In the genomic region with DNA sequence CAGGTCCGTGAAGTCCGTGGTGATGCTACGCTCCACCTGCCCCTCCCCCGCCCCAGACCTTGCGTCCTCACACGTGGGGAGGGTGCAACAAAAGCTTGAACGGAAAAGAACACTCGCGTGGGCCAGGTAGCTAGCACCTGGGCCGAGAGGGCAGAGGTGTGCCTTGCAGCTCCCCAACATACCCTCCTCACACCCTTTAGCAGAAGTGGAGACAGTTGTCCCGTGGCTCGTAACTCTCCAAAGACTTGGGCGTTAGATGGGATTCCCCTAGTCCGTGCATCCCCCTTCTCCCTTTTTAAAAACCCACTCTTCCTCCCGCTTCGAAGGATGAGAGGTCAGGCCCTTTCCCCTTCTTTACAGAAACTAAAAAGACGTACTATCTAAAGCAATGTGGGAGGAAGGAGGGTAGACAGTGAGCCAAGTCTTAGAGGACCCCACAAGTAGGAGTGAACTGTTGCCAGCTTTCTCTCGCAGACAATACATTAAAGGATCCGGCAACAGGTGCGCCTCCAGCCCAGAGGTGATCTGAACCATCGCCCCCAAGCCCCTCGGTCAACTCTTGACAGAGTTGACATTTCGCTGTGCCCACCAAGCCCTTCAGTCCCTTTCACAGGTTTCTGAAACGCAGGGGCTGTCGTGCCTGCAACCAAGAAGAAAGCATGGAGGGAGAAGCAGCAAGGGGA, we compare ENCODE assay signal across 8 mouse cellular contexts. TPM values are rescaled to one million over a fixed set of nuclear protein-coding genes. Genes with fewer than 3 reads are reported as not detected.
DNase-seq lines count a peak whose midpoint lies in the region; ATAC-seq lines count a peak whose summit lies in the region.

No protein-coding gene starts in this region.

- peaks cover 25% of the 10 kb centered on the region for H3K27me3 ChIP-seq in forebrain, embryonic 14.5 days (replicated peaks; ENCODE audit: control insufficient read depth, insufficient read depth, low read length)
- H3K27me3 ChIP-seq in liver, embryonic 12.5 days (replicated peaks), result peaks cover 58% of the 10 kb centered on the region
- peaks cover 23% of the 10 kb centered on the region for H3K27me3 ChIP-seq in stomach, embryonic 14.5 days (ENCODE audit: control insufficient read depth, insufficient read depth, low read length)

- peaks cover 15% of the 10 kb centered on the region for H3K4me1 ChIP-seq in forebrain, embryonic 14.5 days (ENCODE audit: control insufficient read depth, insufficient read depth, low read length)
- peaks cover 24% of the 10 kb centered on the region for H3K4me1 ChIP-seq in liver, embryonic 12.5 days
- 0 out of 2 replicates have a peak, but pooled peaks cover 3% of the 10 kb centered on the region for H3K4me1 ChIP-seq in stomach, embryonic 14.5 days (ENCODE audit: control insufficient read depth, insufficient read depth, low read length)

- no peak overlapping the region for H3K27ac ChIP-seq in forebrain, embryonic 14.5 days (ENCODE audit: low read depth, low read length)
- no peak overlapping the region for H3K27ac ChIP-seq in liver, embryonic 12.5 days
- H3K27ac ChIP-seq in stomach, embryonic 14.5 days (ENCODE audit: low read length), result no peak overlapping the region

- H3K4me2 ChIP-seq in forebrain, embryonic 14.5 days (ENCODE audit: low read length), result peak overlapping the region; percentile 96
- peak overlapping the region; percentile 99 for H3K4me2 ChIP-seq in liver, embryonic 12.5 days
- peak overlapping the region; percentile 96 for H3K4me2 ChIP-seq in stomach, embryonic 14.5 days (replicated peaks; ENCODE audit: low read depth, low read length)

- no peaks in the 10 kb centered on the region for H3K9me3 ChIP-seq in forebrain, embryonic 14.5 days (replicated peaks; ENCODE audit: control insufficient read depth, low read length)
- H3K9me3 ChIP-seq in liver, embryonic 12.5 days (replicated peaks), result no peaks in the 10 kb centered on the region
- H3K9me3 ChIP-seq in stomach, embryonic 14.5 days (ENCODE audit: control insufficient read depth, low read depth, low read length), result no peaks in the 10 kb centered on the region

- intact Hi-C loops in gastrocnemius, postnatal 36 days (cut with DNase I), result loop anchor here (5.0 to 10.0 kb wide), 2 partner anchors 199 to 247 kb away; no protein-coding TSS in a partner anchor

- peak overlapping the region; percentile 75 for H3K9ac ChIP-seq in forebrain, embryonic 14.5 days (ENCODE audit: low read length)
- peak overlapping the region; percentile 72 for H3K9ac ChIP-seq in liver, embryonic 12.5 days
- peak overlapping the region; percentile 52 for H3K9ac ChIP-seq in stomach, embryonic 14.5 days (replicated peaks; ENCODE audit: low read depth, low read length)

- no peaks in the 10 kb centered on the region for H3K36me3 ChIP-seq in forebrain, embryonic 14.5 days (ENCODE audit: control insufficient read depth, insufficient read depth, low read length)
- no peaks in the 10 kb centered on the region for H3K36me3 ChIP-seq in liver, embryonic 12.5 days
- H3K36me3 ChIP-seq in stomach, embryonic 14.5 days (ENCODE audit: control insufficient read depth, insufficient read depth, low read length), result no peaks in the 10 kb centered on the region

- ATAC-seq in forebrain, embryonic 14.5 days, result peak; percentile 4
- no peak for ATAC-seq in liver, embryonic 12.5 days
- peak; percentile 5; the same call in 1 of the 2 replicates for ATAC-seq in stomach, embryonic 14.5 days (ENCODE audit: insufficient number of reproducible peaks, insufficient read depth, low FRiP score, low read depth)

- WGBS in forebrain, embryonic 14.5 days, result 0% methylated on average over 25 of the region's 25 CpGs
- WGBS in liver, embryonic 12.5 days (ENCODE audit: insufficient replicate concordance), result under 1% methylated on average over 25 of the region's 25 CpGs
- under 1% methylated on average over 25 of the region's 25 CpGs for WGBS in stomach, embryonic 14.5 days

- peak overlapping the region; percentile 72 for H3K4me3 ChIP-seq in forebrain, embryonic 14.5 days (ENCODE audit: low read depth, low read length)
- H3K4me3 ChIP-seq in liver, embryonic 12.5 days, result peak overlapping the region; percentile 76
- H3K4me3 ChIP-seq in stomach, embryonic 14.5 days (ENCODE audit: low read depth, low read length), result peak overlapping the region; percentile 76

- DNase-seq in kidney, adult 18-20 months, result peak; percentile 8
- no peak for DNase-seq in kidney, postnatal 4 days
- peak; percentile 22 for DNase-seq in NIH3T3 (ENCODE audit: low read depth)
- no peak for DNase-seq in forebrain, embryonic 14.5 days (ENCODE audit: low spot score)
- DNase-seq in ovary, postnatal 14 days (ENCODE audit: low spot score), result no peak
- DNase-seq in gastrocnemius, postnatal 36 days, result no peak

RNA-seq across cellular contexts. Expression of gene Nr4a2, which starts 8.5 kb away (rescaled TPM):
- polyA plus RNA-seq in forebrain, embryonic 14.5 days (2014; fragmentation: Nextera tagmentation; extraction: Ambion mirVana), result 8.2 and 16.1 TPM in 2 replicates
- polyA plus RNA-seq in liver, embryonic 12.5 days (2016; fragmentation: Nextera tagmentation; extraction: Ambion mirVana), result 0.90 and 0.99 TPM in 2 replicates
- polyA plus RNA-seq in stomach, embryonic 14.5 days (2014; fragmentation: Nextera tagmentation; extraction: Ambion mirVana), result 7.5 and 7.6 TPM in 2 replicates
- total RNA-seq in gastrocnemius, postnatal 36 days (2021), result 1 to 10 TPM; 1.1 to 1.5 TPM

Comparison
In these comparisons a context has a peak if more than half of its experiments do, and no peak if none do; other contexts are left out.
1. DNase-seq: peak in kidney, adult 18-20 months (single experiment) and NIH3T3 (single experiment); none in kidney, postnatal 4 days (0 of 2), forebrain, embryonic 14.5 days (single experiment), ovary, postnatal 14 days (single experiment) and gastrocnemius, postnatal 36 days (0 of 2).
2. Peak in every context shown above with its lines, with median percentiles within 50 percentile points of each other: H3K4me2 ChIP-seq, H3K4me3 ChIP-seq and H3K9ac ChIP-seq.